Mouse (Mus musculus): ENCODE measurements around the gene Pcnx2. TPM values are rescaled to one million over a fixed set of nuclear protein-coding genes. Genes with fewer than 3 reads are reported as not detected.

Gene Pcnx2
- polyA plus RNA-seq, 1 experiment = 54.4 TPM

DNA sequence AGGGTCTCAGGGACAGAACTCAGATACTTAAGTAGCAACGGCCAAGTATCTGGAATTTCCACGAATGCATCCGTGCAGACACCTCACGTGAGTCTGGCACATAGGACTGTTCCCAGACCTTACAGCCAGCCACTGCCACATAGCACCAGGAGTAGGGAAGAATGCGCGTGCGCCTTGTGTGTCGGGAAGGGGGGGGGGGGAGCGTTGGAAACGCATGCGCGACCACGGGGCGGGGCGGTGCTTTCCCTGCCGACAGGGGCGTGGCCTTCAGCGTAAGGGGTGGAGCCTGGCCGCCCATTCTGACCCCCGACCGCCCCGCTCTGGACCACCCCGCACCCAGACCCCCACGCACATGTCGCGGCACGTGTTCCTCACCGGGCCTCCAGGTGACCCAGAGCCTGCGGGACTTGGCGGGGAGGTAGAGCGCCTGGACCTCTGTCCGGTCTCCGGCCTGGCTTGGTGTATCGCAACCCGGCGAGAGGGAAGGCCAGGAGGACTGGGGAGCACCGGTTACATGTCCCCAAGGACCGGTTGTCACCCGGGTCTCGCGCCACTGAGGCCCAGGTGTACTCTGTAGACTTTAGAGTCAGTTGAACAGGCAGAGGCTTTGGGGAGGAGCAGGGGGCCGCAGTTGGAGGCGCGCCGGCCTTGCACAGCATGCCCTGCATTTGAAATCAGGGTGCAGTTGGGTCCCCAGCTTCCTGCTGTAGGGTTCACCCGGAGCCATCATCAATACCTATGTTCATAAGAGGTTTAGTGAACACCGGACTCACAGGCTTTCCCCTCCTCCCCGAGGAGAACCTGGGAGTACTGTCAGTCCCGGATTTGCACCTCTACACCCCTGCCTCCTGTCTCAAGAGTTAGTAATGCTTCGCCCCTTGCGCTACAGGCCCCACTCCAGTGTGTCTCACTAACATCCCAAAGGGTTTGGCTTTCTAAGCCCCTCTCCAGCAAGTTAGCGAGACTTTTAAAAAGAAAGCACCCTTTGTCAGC is 163.9 kb downstream of the Pcnx2 start:
- Histone ChIP-seq H3K27ac (ENCODE audit: insufficient read depth, low read length) (peak overlapping the region; percentile 52), H3K4me1 (ENCODE audit: control insufficient read depth, insufficient read depth, low read length) (peaks cover 2% of the 10 kb centered on the region), H3K4me3 (ENCODE audit: insufficient read depth, low read length) (peak overlapping the region; percentile 77)
- no peak for TF ChIP-seq CTCF (IDR thresholded peaks at IDR 0.05; ENCODE audit: extremely low read depth, insufficient read depth, low read length)
- peak; percentile 64; the same call in 1 of the 2 replicates for TF ChIP-seq POLR2A (IDR thresholded peaks at IDR 0.05; ENCODE audit: extremely low read depth, insufficient read depth, low read length)

DNA sequence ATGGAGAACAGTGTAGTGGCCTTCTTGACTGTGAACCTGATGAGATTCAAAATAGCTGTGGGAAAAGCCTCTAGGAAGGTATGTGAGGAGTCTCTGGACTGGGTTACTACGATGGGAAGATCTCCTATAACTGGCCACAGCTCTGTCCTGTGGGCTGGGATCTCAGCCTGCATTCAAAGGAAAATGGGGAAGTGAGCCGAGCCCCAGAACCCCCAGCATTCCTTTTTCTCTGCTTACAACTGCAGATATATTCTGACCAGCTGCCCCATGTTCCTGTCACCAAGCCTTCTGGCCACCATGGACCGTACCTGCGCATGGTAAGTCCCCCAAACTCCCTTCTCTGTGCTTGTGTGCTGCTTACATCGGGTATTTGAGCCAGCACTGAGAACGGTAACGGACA is 168.4 kb downstream of the Pcnx2 start, which contains the start of gene Ntpcr:
TSS of gene Ntpcr (plus strand) at position 218 of the 400 bp plus-strand sequence.
- TF ChIP-seq CTCF (IDR thresholded peaks at IDR 0.05; ENCODE audit: extremely low read depth, insufficient read depth, low read length) (no peak), POLR2A (IDR thresholded peaks at IDR 0.05; ENCODE audit: extremely low read depth, insufficient read depth, low read length) (no peak)
- no peak within 1 kb of the TSS for H3K27ac ChIP-seq (ENCODE audit: insufficient read depth, low read length)
- peak within 1 kb of the TSS; percentile 5; the same call in 1 of the 2 replicates for H3K4me3 ChIP-seq (ENCODE audit: insufficient read depth, low read length)
- peaks cover 2% of the 10 kb centered on the region for H3K4me1 ChIP-seq (ENCODE audit: control insufficient read depth, insufficient read depth, low read length)

DNA sequence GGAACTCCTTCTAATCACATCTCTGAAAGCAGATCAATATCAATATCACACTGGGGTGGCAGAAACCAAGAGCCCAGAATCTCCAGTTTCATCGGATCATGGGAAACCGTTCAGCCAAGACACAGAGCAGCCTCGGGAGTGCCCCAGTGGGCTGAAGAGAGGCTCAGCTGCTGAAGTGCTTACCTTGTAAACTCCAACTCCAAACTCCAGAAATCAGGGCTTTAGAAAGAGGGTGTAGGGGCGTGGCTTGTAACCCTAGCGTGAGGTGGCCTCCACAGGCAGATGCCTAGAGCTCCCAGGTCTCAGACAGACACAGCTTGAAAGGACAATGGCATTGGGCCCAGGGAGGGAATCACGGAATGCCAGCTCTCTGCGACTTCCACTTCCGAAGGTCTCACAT is 170.3 kb downstream of the Pcnx2 start:
- TF ChIP-seq CTCF (IDR thresholded peaks at IDR 0.05; ENCODE audit: extremely low read depth, insufficient read depth, low read length) (no peak), POLR2A (IDR thresholded peaks at IDR 0.05; ENCODE audit: extremely low read depth, insufficient read depth, low read length) (no peak)
- Histone ChIP-seq H3K27ac (ENCODE audit: insufficient read depth, low read length) (no peak overlapping the region), H3K4me1 (ENCODE audit: control insufficient read depth, insufficient read depth, low read length) (no peaks in the 10 kb centered on the region), H3K4me3 (ENCODE audit: insufficient read depth, low read length) (no peak overlapping the region)

DNA sequence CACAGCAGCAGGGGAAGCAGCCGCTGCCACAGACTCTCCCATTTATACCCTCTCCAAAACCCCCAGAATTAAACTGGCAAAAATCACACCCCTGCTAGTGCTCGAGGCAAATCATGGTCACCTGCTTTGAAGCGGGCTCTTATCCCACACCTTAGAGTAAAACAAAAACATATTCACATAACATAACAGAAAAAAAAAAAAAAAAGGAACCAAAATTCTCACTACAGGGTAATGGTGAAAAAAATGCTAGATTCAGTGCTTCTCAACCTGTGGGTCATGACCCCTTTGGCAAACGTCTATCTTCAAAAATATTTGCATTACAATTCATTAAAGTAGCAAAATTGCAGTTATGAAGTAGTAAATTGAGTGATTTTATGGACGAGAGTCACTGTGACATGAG is 171.1 kb downstream of the Pcnx2 start:
- H3K27ac ChIP-seq (ENCODE audit: insufficient read depth, low read length) = no peak overlapping the region

GRCm38 (mm10) chr8:125726143-125726542 is 172.0 kb downstream of the Pcnx2 start:
- no peak overlapping the region for H3K4me3 ChIP-seq (ENCODE audit: insufficient read depth, low read length)
- no peak overlapping the region for H3K27ac ChIP-seq (ENCODE audit: insufficient read depth, low read length)
- H3K4me1 ChIP-seq (ENCODE audit: control insufficient read depth, insufficient read depth, low read length) = no peaks in the 10 kb centered on the region
- no peak for TF ChIP-seq POLR2A (IDR thresholded peaks at IDR 0.05; ENCODE audit: extremely low read depth, insufficient read depth, low read length)
- no peak for TF ChIP-seq CTCF (IDR thresholded peaks at IDR 0.05; ENCODE audit: extremely low read depth, insufficient read depth, low read length)

More for the DNA sequence above, 171.1 kb downstream of the Pcnx2 start:
- Histone ChIP-seq H3K4me3 (ENCODE audit: insufficient read depth, low read length) (no peak overlapping the region), H3K4me1 (ENCODE audit: control insufficient read depth, insufficient read depth, low read length) (no peaks in the 10 kb centered on the region)
- no peak for TF ChIP-seq POLR2A (IDR thresholded peaks at IDR 0.05; ENCODE audit: extremely low read depth, insufficient read depth, low read length)

- Histone ChIP-seq H3K4me1 (ENCODE audit: control insufficient read depth, insufficient read depth, low read length) (no peaks in the 10 kb centered on the region), H3K27ac (ENCODE audit: insufficient read depth, low read length) (no peak overlapping the region), H3K4me3 (ENCODE audit: insufficient read depth, low read length) (no peak overlapping the region)
- no peak for TF ChIP-seq POLR2A (IDR thresholded peaks at IDR 0.05; ENCODE audit: extremely low read depth, insufficient read depth, low read length)
- TF ChIP-seq CTCF (IDR thresholded peaks at IDR 0.05; ENCODE audit: extremely low read depth, insufficient read depth, low read length) = no peak
These were observed 172.9 kb downstream of the Pcnx2 start for GRCm38 (mm10) chr8:125725037-125725820.

DNA sequence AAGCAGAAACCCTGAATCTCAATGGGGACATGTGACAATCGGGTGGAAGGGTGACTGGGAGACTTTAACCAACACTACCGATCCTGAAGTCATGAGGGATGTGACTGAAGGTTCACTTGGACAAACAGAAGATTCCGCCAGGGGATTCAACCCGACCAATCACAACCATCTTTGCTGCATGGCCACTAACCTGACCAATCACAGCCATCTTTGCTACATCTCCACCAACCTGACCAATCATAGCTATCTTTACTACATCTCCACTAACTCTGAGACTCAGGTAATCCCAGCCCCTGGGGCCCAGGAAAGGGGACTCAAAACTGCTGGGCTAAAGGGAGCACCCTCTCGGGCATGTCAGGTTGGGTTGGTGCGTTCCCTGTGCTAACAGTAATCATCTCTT is 174.7 kb downstream of the Pcnx2 start:
- no peaks in the 10 kb centered on the region for H3K4me1 ChIP-seq (ENCODE audit: control insufficient read depth, insufficient read depth, low read length)
- TF ChIP-seq POLR2A (IDR thresholded peaks at IDR 0.05; ENCODE audit: extremely low read depth, insufficient read depth, low read length) (no peak), CTCF (IDR thresholded peaks at IDR 0.05; ENCODE audit: extremely low read depth, insufficient read depth, low read length) (no peak)
- H3K4me3 ChIP-seq (ENCODE audit: insufficient read depth, low read length) = no peak overlapping the region
- no peak overlapping the region for H3K27ac ChIP-seq (ENCODE audit: insufficient read depth, low read length)

- H3K4me3 ChIP-seq (ENCODE audit: insufficient read depth, low read length) = no peak overlapping the region
- TF ChIP-seq POLR2A (IDR thresholded peaks at IDR 0.05; ENCODE audit: extremely low read depth, insufficient read depth, low read length) (no peak), CTCF (IDR thresholded peaks at IDR 0.05; ENCODE audit: extremely low read depth, insufficient read depth, low read length) (no peak)
- H3K27ac ChIP-seq (ENCODE audit: insufficient read depth, low read length) = no peak overlapping the region
- H3K4me1 ChIP-seq (ENCODE audit: control insufficient read depth, insufficient read depth, low read length) = no peaks in the 10 kb centered on the region
These were observed 175.4 kb downstream of the Pcnx2 start for GRCm38 (mm10) chr8:125722675-125723074.

DNA sequence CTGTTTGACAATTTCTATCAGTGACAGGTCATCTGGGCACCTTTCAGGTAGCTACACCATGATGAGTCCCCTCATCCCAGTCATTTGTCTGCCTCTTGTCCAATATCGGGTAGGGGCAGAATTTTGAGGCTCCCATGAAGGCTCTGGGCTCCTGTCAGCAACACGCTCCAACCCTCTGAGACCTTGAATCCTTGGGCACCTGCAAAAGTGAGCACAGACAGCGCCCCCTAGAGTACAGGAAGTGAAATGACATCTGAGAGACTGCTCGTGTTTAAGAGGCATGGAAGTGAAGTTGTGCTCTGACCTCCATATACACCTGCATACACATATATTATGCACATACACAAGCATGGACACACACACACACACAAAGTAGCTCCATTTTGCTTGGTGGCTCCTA is 179.2 kb downstream of the Pcnx2 start:
- no peaks in the 10 kb centered on the region for H3K4me1 ChIP-seq (ENCODE audit: control insufficient read depth, insufficient read depth, low read length)
- no peak overlapping the region for H3K27ac ChIP-seq (ENCODE audit: insufficient read depth, low read length)
- TF ChIP-seq CTCF (IDR thresholded peaks at IDR 0.05; ENCODE audit: extremely low read depth, insufficient read depth, low read length) = peak; percentile 54
- TF ChIP-seq POLR2A (IDR thresholded peaks at IDR 0.05; ENCODE audit: extremely low read depth, insufficient read depth, low read length) = no peak
- H3K4me3 ChIP-seq (ENCODE audit: insufficient read depth, low read length) = no peak overlapping the region
